Mouse (Mus musculus) thymus, postnatal 10 days (tissue): ENCODE data around the gene Sox5.

Experiments used
- DNase-seq, 2 experiments: peaks; one replicate each; pipeline ENCODE4 v3.0.0; 2021; ENCODE audit warnings: low spot score in 2 of 2

Sox5 gene

DNA sequence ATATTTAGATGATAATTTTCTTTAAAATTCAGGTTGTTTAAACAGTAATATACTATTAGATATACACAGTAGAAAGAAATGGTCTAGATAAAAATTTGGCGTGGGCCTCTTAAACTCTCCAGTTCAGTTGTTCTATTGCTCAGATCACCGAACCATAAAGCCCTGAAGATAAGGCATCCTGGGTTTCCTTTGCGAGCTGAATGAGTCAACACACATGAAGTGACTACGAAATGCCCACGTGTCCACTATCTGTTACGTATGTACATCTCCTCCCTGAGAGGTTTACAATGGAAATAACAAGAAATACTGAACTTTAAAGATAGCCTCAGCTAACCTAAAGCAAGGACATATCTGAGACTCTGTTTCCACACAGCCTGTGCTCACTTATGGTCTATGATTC is 296.2 kb downstream of the Sox5 start:
- no peak for DNase-seq

DNA sequence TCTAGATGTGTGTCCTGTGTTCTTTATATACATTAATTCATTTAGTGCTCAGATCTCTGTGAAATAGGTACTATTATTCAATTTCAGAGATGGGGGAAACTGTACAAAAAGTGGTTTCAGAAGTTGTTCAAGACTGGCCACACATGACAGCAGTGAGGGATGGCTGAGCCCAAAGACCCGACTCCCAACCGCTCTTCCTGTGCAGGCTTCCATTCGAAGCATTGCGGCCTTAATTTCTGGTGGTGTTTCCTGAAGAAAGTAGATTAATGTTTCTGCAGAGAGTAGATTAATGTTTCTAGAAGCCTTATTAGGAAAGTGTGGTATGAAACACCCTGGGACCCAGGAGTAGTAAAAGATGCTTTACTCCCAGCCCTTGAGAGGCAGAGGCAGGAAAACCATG is 298.6 kb downstream of the Sox5 start:
- no peak for DNase-seq

GRCm38 (mm10) chr6:144480648-144481528 is 300.9 kb downstream of the Sox5 start:
- no peak for DNase-seq

GRCm38 (mm10) chr6:144479861-144480260 is 301.9 kb downstream of the Sox5 start:
- DNase-seq, result no peak

- DNase-seq, result no peak
Observed at GRCm38 (mm10) chr6:144477287-144478064, 304.3 kb downstream of the Sox5 start.

DNA sequence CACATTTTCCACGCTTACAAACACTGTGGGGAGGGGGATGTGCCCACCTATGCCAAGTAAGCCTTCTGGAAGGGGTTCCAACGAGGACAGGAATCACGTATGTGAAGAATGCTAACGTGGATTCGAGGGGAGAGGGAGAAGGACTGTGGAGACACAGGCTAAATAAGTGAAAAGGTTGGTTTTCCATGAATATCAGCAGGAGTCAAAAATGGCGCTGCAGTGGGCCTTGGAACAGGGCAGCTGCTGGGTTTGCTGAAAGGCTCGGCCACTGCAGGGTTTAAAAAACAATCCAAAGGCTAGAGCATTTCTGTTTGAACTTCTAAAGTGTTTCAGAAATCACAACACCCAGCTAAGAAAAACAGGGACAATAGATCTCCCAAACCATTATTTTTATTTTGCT is 308.3 kb downstream of the Sox5 start:
- DNase-seq, result no peak

- DNase-seq, result no peak
Observed at GRCm38 (mm10) chr6:144472089-144472900, 309.5 kb downstream of the Sox5 start.

- DNase-seq, result no peak
Observed at GRCm38 (mm10) chr6:144466711-144467110, 315.1 kb downstream of the Sox5 start.

- DNase-seq, result no peak
Observed at GRCm38 (mm10) chr6:144463691-144464090, 318.1 kb downstream of the Sox5 start.

DNA sequence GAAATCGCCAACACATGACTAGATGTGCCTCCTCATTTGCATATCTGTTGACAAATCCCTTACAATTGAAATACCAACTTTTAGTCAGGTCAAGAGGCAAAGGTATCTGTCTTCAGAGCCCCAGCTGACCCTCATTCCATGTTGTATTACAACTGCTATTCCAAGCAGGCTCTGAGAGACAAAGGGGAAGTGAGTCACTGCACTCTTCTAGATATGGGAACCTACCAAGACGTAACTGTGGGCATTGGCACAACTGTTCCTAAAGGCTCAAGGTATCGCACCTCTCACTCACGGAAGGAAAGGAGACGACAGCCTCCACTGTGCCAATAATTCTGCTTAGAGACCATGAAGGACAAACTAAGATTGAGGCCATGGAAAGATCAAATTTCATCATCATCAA is 318.5 kb downstream of the Sox5 start:
- DNase-seq, result no peak

DNA sequence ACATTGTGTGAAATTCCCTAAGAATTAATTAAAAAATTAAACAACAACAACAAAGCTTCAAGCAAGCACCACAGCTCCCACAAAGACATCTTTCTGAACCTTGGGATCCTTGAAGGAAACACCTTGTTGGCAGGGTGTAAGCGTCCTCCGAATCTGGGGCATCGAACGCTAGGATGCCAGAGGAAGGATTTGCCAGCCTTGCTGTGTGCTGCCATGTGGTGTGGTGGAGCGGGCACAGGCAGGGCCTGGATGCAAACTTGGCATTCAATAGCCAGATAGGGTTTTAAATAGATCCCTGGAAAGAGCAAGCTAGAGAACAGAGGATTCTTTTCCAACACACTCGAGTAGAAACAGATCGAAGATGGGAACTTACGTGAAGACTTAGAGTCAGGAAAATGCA is 322.3 kb downstream of the Sox5 start:
- DNase-seq, result no peak

DNA sequence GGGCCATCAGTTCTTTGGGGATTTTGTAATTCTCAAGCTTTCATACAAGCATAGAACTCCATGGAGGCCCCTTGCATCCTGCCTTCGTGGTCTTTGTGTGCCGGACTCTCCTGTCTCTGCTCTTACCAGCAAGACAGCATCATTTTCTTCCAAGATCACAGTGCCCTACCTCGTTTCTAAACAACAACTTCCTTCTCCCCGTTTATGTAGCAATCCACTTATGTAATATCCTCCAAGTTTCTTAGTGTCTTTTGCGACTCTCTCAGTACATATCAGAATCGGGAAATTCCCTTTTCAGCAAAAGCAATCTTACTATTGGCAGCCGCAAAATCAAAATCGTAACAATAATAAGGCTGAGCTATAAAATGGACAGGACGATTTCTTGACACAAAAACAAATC is 324.3 kb downstream of the Sox5 start:
- DNase-seq, result no peak

GRCm38 (mm10) chr6:144454291-144455276 is 327.2 kb downstream of the Sox5 start:
- no peak for DNase-seq

DNA sequence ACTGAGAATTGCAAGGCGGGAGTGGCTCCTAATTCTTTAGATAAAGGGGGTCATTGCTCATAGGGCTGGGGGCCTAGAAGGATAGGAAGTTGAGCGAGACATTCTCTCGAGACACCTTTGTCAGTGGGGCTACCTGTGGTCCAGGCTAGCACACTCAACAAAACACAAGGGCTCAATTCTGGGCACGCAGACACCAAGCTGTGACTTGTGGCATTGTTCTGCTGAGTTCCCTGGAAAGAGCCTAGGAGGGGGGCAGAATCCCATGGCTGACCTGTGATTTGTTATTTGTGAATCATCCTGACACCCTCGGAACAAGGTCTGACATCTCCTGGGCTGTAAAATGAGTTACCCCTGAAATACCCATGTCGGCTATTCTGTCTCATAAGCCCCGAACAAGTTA is 328.2 kb downstream of the Sox5 start:
- no peak for DNase-seq

DNA sequence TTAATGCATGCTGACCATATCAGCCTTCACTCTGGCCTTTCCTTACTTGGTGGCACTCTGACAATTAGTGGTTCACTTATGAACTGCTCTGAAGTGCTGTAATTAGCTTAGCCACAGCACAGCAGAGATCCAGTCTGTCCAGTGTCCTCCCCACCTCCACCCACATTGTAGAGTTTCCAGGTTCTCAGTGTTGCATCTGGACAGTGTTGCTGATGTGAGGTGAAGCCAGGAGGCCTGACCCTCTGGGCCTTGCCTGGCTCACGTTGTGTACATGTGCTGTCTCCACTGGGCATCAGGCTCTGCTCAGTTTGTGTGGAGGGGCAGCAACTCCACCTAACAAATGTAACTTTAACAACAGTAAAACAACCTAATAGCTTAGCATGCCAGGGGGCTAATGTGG is 328.6 kb downstream of the Sox5 start:
- no peak for DNase-seq

GRCm38 (mm10) chr6:144452200-144452977 is 329.4 kb downstream of the Sox5 start:
- no peak for DNase-seq

- no peak for DNase-seq
Observed at GRCm38 (mm10) chr6:144451631-144452030, 330.1 kb downstream of the Sox5 start.

GRCm38 (mm10) chr6:144445761-144446373 is 335.9 kb downstream of the Sox5 start:
- DNase-seq, result no peak

GRCm38 (mm10) chr6:144444367-144444766 is 337.4 kb downstream of the Sox5 start:
- no peak for DNase-seq

DNA sequence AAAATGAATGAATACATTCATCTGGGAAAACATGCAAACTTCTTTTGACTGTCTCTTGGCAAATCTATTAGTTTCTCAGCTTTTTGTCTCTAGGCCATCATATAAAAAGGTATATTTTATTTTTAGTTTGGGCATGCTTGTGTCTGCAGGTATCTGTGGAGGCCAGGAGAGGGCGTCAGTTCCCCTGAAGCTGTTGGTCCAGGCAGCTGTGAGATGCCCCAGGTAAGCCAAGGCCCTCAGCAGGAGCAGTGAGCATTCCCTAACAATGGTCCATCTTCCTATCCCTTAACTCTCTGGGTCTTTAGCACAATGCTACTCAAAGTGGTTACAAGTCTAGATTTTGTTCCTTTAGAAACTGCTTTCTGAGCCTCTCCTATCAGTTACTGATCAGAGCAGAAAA is 338.1 kb downstream of the Sox5 start:
- no peak for DNase-seq
